Mouse (Mus musculus): ENCODE measurements around the gene Nrip2.

The Nrip2 gene

DNA sequence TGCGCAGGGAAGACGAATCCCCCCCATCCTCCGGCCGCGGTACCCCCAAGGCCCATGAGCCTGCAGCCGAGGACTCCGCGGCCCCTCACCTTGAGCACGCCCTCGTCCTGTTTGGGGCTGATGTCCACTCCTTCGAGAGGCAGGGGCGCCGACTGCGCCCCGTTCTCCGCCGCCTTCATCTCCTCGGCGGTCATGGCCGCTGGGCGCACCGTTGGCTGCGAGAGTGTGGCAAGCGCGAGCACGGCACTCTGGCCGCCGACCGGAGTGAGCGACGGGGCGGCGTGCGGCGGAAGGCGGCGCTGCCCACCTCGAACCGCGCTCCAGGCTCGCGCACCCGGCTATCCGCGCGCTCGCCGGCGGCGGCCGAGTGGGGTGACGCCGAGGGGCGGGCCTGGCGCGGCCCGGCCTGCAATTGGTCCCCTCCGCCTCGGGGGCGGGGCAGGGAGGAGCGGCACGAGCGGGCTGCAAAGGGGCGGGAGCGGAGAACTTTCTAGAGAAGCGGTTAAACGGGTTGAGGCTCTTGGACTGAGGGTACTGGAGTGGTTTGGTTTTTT, 39.3 kb downstream of the Nrip2 start, which contains the start of gene Fkbp4:
Gene Fkbp4 (minus strand): TSS at position 361 of the 554 bp plus-strand sequence.
- DNase-seq, result peak; percentile 95 to 96

DNA sequence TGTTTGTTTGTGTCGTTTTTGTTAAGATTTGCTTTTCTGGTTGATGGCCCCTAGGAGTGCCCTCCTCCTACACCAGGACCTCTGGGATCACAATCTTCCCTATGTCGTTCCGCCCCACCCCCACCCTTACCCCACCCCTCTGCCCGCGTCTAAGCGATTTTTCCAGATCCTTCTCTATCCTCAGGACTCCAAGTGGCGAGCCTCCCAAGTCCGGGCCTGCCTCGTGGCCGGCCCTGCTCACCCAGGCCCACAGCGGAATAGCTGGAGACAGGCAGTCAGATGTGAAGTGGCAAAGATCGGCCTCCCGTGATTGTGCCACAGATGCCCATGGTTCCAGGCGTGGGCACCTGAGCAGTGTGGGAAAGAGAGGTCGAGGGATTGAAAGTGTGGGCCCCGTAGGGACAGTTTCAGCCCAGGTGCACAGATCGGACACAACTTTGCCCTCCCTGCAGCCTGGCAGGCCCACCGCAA, 39.8 kb downstream of the Nrip2 start:
- DNase-seq, result no peak

GRCm38 (mm10) chr6:128440238-128440637, 41.1 kb downstream of the Nrip2 start:
- DNase-seq, result no peak

DNA sequence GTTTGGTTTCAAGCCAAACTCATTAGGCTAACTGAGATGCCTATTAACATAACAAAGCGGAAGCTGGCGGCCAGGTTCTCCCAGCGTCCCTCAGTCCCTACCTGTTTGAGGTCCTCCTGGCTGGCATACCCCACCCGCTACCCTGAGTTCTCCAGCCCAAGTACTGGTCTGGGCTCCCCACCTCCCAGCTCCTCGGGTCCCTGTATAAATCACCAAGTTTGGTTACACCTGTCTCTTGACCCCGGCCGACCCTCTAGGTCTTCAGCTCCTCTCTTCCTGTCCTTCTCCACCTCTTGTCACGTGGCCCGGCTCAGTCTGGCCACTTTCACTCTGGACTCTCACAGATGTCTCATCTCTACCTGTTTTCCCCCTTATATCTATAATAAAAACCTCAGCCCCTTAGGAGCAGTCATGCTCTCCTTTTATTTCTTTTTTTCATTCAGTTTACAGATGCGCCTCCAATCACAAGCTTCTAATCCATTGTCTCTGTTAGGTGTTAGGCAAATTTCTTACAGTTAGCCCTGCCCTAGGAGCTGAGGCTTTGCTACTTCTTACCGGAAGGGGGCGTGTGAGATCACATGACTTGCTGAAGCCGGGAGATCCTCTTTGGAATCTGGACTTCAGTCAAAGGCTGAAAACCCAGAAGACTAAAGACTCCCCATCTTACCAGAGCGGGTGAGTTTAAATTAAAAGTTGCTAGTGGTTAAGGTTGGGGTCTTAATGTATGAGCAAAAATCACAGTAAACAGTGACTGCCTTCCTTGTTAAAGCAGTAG, 46.9 kb downstream of the Nrip2 start:
- peak; percentile 50 to 59 for DNase-seq

DNA sequence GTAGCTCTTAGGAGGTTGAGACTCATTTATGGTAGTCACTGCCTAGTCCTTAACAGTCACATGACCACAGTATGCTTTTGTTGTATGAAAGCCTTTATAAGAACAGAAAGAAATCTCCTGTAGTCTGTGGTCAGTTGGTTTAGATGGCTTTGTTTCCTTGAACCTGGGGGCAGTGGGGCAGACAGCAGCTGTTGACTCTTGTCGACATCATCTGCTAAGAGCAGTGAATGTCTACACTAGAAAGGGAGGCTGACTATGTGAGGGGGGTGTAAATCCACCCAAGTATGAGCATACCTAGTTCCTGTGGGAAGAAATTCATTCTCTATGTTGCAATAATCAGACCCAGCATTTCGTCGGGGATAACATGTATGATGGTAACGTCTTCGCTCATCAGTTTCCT, 48.0 kb downstream of the Nrip2 start:
- no peak for DNase-seq

- no peak for DNase-seq
Observed at GRCm38 (mm10) chr6:128455835-128456605, 56.9 kb downstream of the Nrip2 start.

- no peak for DNase-seq
Observed at GRCm38 (mm10) chr6:128457186-128457585, 58.1 kb downstream of the Nrip2 start.

DNA sequence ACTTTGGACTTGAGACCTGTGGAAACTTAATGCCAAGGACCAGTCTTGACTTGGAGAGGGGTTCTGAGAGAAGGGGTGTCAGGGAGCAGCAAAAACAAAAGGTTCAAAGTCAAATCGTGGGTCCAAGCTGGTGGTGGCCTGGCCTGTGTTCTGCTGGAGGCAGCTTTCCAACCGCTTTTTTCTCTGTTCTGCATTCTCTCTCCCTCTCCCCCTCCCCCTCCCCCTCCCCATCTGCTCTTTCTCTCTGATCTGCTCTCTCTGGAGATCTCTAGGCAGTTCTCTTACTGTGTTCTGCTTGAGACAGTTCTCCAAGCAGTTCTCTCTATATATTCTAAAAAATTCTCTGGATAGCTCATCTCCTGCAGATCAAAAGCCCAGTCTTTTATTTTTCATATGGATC, 61.2 kb downstream of the Nrip2 start:
- no peak for DNase-seq

DNA sequence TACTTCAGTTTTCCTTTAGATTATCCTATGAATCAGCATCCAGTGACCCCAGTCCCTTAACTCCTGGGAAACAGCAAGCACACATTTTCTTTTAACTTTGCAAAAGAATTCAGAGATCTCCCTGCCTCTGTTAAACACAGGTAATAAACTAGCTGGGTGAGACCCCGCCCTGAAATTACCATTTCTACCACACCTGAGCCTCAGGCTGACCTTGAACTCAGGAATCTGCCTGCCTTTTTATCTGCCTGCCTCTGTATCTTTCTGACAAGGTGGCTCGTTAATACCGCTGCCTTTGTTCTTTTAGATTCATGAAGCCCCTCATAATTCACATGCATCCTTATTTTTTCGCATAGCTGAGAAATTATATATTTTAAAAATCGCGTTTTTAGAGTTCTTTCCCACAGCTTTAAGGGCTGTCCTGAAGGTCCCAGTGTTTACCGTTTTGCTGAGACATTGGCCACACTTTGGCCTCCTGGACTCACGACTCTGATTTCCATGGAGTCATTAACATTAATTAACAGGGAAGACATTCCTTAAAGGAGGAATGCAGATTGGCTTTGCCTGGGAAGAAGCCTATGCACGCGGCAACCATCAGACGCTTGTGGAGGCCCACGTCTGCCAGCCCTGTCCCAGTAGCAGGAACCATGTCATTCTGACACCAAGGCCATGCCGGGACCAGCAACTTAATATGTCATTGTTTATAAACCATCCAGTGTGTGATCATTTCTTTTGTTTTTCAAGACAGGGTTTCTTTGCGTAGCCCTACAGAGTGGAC, 61.8 kb downstream of the Nrip2 start:
- no peak for DNase-seq

DNA sequence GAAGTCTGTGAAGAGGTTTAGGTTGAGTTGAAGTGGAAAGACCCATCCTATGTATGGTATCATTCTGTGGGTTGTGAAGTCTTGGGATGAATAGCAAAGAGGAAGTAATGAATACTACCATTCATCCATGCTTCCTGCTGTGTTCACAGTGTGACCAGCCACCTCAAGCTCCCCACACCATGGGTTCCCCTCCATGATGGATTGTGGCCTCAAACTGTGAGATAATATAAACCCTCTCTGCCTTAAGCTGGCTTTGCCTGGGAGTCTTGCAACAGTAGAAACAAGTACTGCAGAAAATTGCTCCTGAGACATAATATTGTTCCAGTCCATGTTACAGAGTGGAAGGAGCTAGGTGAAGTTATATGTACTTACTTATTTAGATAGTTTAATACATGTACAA, 62.5 kb downstream of the Nrip2 start:
- DNase-seq, result no peak

DNA sequence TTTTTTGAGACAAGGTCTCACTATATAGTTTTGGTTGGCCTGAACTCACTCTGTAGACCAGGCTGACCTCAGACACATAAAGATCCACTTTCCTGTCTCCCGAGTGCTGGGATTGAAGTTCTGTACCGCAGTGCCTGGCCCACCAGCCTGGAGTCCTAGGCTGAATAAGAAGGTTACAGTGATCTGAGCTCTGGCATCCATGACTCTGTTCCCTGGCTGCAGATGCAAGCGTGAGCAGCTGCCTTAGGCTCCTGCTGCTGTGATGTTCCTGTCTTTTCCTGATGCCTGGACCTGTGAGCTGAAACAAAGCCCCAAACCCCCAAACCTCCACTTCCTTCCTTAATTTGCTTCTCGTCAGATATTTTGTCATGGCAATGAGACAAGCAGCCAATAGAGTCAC, 65.9 kb downstream of the Nrip2 start:
- no peak for DNase-seq

All from B cell, adult 2 months (primary cell).